Mouse (Mus musculus) MEL-GATA-1-ER (cell line): ENCODE measurements around the gene Gad1.

ENCODE experiments used
- DNase-seq: peaks from one replicate; pipeline ENCODE4 v3.0.0-alpha.2; 2012; ENCODE audit warnings: low read depth; ENCODE audit errors: extremely low read depth

The Gad1 gene

GRCm38 (mm10) chr2:70564646-70565315, 11.9 kb downstream of the Gad1 start:
- no peak for DNase-seq

- DNase-seq, result no peak
Observed at GRCm38 (mm10) chr2:70565651-70566602, 13.1 kb downstream of the Gad1 start.

DNA sequence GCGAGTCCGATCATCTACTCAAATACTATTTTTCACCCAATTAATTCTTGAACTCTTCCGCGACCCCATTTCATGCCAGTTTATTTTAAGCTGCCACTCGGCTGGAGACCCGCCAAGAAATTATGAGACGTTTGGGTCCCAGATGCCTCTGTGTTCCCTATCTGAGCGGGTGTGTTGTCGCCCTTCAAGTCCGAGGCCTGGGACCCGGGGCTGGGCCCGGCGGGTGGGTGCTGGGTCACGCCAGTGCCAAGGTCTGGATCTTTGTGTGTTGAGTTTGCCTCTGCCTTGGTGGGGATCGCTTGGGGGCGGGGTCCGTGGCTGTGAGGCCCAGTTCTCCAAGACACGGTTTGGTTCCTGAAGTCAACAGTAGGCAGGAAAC, 13.7 kb downstream of the Gad1 start:
- no peak for DNase-seq

- DNase-seq, result no peak
Observed at GRCm38 (mm10) chr2:70567071-70567681, 14.3 kb downstream of the Gad1 start.

GRCm38 (mm10) chr2:70567682-70568077, 14.8 kb downstream of the Gad1 start:
- DNase-seq, result no peak

DNA sequence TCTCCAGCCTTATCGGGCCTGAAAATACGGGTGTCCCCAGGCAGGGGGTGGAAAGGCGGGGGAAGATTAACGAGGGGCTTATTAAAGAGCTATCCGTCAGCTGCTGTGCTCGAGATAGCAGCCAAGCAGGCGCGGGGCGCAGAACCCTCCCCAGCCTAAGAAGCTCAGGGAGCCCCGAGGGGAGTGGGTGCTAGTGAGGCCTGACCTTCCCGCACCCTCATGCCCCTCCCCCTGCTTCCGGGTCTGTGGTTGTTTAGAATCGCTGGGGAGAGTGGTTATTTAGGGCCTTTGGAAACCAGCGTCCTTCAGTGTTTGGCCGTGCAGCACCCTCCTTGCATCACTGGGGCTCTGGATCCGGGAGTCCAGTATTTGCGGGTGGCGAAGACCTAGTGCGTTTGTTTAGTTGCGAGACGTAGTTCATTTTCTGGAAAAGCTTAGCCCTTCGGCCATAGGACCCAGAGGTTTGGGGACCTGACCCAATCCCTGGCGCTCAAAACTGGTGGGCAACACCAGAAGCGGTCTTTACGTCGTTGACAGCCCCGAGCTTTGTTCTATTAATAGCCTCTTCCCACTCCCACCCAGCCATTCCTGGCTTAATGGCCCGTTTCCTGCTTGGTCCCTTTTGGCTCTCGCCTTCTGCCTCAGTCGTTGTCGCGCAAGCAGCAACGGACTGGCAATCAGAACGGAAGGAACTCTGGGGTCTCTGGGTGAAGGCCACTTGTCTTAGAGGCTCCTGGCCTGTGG, 15.5 kb downstream of the Gad1 start:
- no peak for DNase-seq

DNA sequence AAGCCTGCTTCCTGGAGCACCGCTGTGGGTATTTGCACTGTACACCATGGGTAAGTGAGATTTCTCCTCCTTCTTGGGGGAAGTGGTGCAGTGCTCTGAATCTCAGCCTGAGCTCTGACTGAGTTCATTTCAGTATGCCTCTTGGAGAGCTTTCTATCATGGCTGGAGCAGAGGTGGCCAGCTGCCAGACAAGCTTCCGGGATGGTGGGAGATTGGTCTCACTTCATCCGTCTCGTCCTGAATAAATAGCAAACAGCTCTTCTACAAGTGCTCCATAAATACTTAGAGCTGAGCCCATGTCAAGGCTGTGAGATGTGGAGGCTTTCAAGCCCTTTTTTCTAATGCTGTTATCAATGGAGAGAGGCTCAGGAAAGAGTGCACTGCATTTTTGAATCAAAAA, 18.8 kb downstream of the Gad1 start:
- no peak for DNase-seq

DNA sequence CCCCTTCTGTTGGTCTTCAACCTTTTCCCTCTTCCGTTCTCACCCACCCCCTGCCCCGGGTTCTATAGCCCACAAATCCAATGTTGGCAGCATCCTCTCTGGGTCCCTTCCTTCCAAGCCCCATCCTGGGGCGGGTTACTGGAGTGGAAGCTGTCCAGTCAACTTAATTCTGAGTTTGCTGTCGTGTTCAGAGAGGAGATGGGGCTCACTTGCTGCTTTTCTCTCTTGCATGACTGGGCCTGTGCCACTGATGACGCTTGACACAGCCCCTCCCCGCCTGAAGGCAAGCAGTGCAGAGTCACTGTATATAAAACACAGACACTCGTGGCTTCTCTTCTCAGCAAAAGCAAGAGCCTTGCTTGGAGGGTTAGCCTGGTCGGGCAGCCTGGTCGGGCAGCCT, 19.4 kb downstream of the Gad1 start:
- DNase-seq, result no peak

DNA sequence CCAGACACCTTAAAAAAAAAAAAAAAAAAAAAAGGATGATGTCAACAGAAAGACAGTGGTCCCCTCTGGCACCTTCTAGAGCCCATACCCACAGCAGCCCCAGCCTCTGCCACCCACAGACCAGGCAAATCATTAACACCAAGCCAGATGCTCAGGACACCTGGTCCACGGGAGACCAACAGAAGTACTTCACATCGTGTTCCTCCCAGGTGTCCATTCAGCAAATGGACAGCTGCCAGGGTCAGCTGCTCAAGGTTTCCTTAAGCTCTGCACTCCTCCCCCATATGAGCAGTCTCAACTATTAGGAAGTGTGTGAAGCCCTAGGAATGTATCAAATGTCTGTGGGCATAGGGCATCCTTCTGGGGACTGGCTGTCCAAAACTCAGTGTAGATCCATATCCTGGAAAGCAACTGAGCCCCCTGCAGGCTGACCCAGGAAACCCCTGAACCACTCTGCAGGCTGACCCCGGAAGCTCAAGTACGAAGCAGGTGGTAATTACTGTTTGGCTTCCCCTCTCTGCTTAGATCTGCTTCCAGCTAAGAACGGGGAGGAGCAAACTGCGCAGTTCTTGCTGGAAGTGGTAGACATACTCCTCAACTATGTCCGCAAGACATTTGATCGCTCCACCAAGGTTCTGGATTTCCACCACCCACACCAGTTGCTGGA, 20.8 kb downstream of the Gad1 start:
- no peak for DNase-seq

GRCm38 (mm10) chr2:70588200-70588599, 35.3 kb downstream of the Gad1 start:
- DNase-seq, result no peak

DNA sequence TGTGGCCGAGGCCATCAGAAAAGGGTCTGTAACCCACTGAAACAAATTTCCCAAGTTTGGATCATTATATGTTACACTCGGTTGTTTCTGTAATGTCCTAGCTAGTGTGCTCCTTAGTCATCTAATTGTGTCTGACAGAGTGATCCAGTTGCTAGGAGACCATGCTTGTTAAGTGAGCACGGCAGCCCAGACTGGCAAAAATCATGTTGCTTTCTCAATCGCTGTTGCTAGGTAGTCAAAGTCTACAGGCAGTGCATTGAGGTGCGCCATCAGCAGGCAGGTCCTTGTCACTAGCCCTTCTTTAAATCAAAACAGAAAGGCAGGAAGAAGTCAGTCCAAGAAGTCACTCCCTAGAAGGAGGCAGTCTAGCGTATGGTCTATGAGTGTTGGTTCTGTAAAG, 39.6 kb downstream of the Gad1 start:
- DNase-seq, result no peak

DNA sequence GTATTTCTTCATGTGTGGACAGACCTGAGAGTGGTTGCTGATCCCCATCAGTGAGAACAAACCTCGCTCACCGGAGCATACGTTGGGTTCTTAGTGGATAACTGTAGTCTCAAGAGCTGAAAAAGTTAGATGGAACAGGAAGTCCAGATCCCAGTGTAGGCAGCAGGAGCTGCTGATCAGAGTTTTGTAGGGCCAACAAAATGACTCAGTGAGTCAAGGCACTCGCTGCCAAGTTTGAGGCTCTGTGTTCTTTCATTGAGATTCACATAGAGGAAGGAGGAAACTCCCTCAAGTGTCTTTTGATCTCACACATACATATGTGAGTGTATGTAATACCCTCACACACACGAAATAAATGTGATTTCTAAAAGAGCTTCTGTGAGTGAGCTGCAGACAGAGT, 40.8 kb downstream of the Gad1 start:
- DNase-seq, result no peak

DNA sequence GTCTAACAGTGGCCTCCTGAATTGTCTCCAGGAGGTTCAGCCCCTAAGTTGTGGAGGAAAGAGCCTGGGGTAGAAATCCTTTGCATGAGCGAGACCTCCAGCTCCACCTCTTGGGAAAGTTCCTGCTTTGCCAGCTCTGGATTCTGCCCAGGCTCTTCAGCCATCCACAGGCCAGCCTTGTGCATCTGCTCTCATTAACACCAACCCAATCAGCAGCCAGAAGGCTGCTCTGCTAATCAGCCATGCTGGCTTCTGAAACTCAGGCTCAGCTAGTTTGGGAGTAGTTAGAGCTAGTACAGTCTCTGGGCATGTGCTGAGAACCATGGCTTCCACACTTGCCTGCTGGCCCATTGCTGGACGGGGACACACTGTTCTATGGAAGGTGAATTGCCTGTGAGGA, 43.0 kb downstream of the Gad1 start:
- no peak for DNase-seq

GRCm38 (mm10) chr2:70609769-70610168, 56.9 kb downstream of the Gad1 start:
- no peak for DNase-seq

DNA sequence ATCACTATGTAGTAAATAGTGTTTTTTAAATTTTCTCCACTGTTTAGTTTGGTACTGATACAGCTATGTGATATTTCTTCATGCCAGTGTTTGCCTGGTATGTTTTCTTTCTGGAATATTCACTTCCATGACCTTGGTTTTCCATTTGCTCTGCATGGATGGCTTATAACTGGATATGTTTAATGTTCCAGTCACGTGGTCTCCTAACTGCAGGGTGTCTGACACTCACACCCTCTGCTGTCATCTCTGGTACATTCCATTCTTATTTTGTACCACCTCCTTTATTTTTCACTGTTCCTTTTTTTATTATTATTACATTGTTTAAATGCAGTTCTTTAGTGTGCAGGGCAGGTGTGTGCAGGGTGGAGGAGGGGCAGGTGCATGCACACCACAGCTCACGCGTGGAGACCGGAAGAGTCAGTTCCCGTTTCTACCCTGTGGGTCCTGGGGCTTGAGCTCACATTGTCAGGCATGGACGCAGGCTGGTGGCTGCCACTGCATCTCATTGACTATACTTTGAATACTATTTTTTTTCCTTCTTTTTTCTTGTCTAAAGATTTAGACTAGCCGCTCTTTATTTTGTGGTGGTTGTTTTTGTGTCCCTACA, 62.0 kb downstream of the Gad1 start:
- no peak for DNase-seq

DNA sequence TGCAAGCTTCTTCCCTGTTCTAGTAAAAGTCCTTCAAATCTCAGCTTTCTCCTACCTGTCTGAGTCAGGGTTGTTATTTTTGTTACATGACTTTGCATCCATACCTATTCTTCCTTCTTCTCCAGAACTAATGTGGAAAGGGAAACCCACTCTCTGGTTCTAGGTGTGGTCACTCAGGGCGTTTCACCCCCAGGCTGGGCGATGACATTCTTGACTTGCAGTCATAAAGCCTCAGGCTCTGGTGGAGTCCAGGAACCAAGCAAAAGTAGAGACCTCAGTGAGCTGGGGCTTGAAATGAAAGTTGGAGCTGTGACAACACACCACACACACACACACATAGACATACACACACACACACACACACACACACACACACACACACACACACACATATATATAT, 63.2 kb downstream of the Gad1 start:
- no peak for DNase-seq

DNA sequence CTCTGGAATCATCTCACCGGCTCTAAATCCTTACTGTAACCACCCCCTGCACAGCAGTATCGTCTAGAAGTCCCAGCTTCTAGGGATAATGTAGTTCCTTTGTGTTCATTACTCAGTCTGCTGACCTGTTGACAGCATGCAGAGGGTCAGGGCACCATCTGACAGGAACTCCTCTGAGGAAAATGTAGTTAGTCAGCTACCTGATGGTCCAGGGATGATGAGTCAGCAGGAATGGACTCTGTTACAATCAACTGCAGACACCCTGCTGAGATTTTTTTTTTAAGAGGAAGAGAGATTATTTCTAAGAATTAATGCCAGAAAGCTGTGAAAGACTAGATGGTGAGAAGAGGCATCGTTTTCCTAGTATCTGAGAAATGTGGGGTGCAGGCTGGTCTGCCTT, 63.7 kb downstream of the Gad1 start:
- DNase-seq, result no peak

DNA sequence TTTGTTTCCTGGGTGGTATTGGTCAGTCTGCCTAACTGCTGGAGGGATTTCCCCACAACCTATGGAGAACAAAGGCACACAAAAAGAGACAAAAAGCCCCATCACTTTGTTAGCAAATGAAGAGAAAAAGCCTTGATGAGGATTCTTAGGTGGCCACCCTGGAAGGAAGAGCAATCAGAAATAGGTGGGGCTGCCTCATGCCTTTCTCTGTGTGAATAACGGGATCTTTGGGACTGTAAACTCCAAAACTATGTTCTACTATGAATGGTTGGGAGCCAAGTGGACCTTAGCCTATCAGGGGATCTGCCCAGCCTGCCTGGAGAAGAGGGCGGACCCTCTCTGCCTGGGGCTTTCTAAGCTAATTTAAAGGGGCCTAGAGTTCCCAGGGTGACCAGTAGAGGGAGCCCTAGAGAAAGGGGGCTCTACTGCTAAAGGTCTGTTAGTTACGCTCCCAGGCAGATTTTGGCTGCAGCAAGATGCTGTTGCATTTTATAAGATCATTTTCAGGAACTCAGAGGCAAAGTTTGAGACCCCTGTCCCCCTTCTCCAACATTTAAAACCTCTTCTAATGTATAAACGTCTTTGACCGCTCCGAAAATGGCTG, 66.5 kb downstream of the Gad1 start:
- DNase-seq, result no peak

DNA sequence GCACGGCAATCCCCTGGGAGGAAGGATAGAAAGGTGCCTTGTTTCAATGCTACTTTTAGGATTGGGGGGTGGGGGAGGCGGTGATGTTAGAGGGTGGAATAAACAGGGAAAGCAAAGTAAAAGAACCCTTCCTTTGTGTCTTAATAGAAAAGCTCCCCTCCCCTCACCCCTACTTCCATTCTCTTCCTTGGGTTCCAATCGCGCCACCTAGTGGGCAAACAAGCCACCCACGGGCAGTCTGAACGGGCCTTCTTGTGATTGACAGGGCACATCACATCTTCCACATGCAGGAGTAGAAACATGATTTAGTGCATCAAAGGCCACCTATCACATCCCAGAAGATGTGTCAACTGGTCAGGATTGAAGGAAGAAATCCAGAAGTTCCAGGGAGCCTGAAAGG, 67.4 kb downstream of the Gad1 start:
- no peak for DNase-seq

DNA sequence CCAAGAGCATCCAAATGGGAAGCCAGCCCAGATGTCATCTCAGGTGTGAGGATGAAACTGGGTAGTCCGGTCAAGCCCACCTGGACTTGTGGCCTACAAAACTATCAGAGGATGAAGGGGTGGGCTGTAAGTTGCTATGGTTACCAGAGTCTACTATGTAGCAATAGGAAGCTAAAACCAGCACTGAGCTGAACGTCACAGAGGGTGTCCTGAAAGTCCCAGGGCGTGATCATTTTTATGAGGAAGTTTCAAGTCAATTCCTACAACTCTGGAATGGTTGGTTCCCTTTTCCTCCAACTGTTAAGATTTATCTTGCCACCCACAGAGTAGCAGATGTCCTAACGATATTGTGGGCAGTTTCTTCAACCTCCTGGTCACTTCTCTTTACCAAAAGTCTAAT, 69.4 kb downstream of the Gad1 start:
- no peak for DNase-seq
